ENCODE assay signal across 30 mouse cellular contexts in genomic region chr9:67527726-67528125, GRCm38 (mm10). TPM values are rescaled to one million over a fixed set of nuclear protein-coding genes. Genes with fewer than 3 reads are reported as not detected.
DNase-seq lines count a peak whose midpoint lies in the region; ATAC-seq and TF ChIP-seq lines count a peak whose summit lies in the region.
"Had no signal": no experiment of that assay in that cellular context is flagged by ENCODE, and none has a peak within 500 bp of the region (broad histone marks: within the 10 kb centered on the region; RNA-seq: fewer than 3 reads in every experiment).

No protein-coding gene starts in this region.

- H3K9ac ChIP-seq in forebrain, embryonic 15.5 days (replicated peaks), result no peak overlapping the region
- no peak overlapping the region for H3K9ac ChIP-seq in forebrain, embryonic 12.5 days
- no peak overlapping the region for H3K9ac ChIP-seq in forebrain, embryonic 16.5 days (replicated peaks; ENCODE audit: low read depth, low read length)
- H3K9ac ChIP-seq: heart, embryonic 12.5 days; hindbrain, embryonic 15.5 days; intestine, embryonic 15.5 days; liver, embryonic 15.5 days; lung, embryonic 14.5 days had no signal

- no peaks in the 10 kb centered on the region for H3K36me3 ChIP-seq in forebrain, embryonic 15.5 days
- no peaks in the 10 kb centered on the region for H3K36me3 ChIP-seq in forebrain, embryonic 12.5 days (replicated peaks)
- no peaks in the 10 kb centered on the region for H3K36me3 ChIP-seq in forebrain, embryonic 16.5 days (ENCODE audit: control insufficient read depth, insufficient read depth)
- H3K36me3 ChIP-seq: heart, embryonic 12.5 days; hindbrain, embryonic 15.5 days; intestine, embryonic 15.5 days; liver, embryonic 15.5 days had no signal

- TF ChIP-seq POLR2A in brain, embryonic 14.5 days (IDR thresholded peaks at IDR 0.05; ENCODE audit: borderline replicate concordance, extremely low read depth, insufficient read depth, insufficient read length, poor library complexity, severe bottlenecking), result no peak

- peak; percentile 28 to 42 for DNase-seq in layer of hippocampus, adult 2 months (ENCODE audit: low spot score in 2 of 2)
- DNase-seq in layer of hippocampus, adult 9-10 months (ENCODE audit: low spot score), result no peak
- peak; percentile 76 for DNase-seq in brain, embryonic 14.5 days (ENCODE audit: low read depth)
- no peak for DNase-seq in heart, adult 11 months
- DNase-seq: adrenal gland, postnatal 25 days; B cell, adult 2 months; cerebellum, adult 11 months; cerebellum, adult 9-11 months; gastrocnemius, postnatal 25 days; heart, adult 2 months; heart, postnatal 4 days; kidney, adult 8-10 months; kidney, postnatal 4 days; layer of hippocampus, postnatal 36 days; lung, embryonic 14.5 days; lung, postnatal 14 days; midbrain, embryonic 14.5 days; right cerebral cortex, adult 18-20 months; spleen, adult 18-20 months; thymus, postnatal 14 days had no signal

- 55% methylated on average over 2 of the region's 2 CpGs for WGBS in forebrain, embryonic 15.5 days
- WGBS in forebrain, embryonic 12.5 days, result 81% methylated on average over 2 of the region's 2 CpGs
- 62% methylated on average over 2 of the region's 2 CpGs for WGBS in forebrain, embryonic 16.5 days

- H3K9me3 ChIP-seq in forebrain, embryonic 15.5 days, result no peaks in the 10 kb centered on the region
- H3K9me3 ChIP-seq in forebrain, embryonic 12.5 days, result no peaks in the 10 kb centered on the region
- no peaks in the 10 kb centered on the region for H3K9me3 ChIP-seq in forebrain, embryonic 16.5 days (ENCODE audit: control insufficient read depth, low read length)
- H3K9me3 ChIP-seq: heart, embryonic 12.5 days; hindbrain, embryonic 15.5 days; intestine, embryonic 15.5 days; liver, embryonic 15.5 days had no signal

- no peaks in the 10 kb centered on the region for H3K27me3 ChIP-seq in forebrain, embryonic 15.5 days
- no peaks in the 10 kb centered on the region for H3K27me3 ChIP-seq in forebrain, embryonic 12.5 days
- no peaks in the 10 kb centered on the region for H3K27me3 ChIP-seq in forebrain, embryonic 16.5 days (replicated peaks; ENCODE audit: control insufficient read depth, insufficient read depth, low read length)
- H3K27me3 ChIP-seq: heart, embryonic 12.5 days; hindbrain, embryonic 15.5 days; intestine, embryonic 15.5 days; liver, embryonic 15.5 days had no signal

- TF ChIP-seq CTCF in layer of hippocampus, adult 2 months (conservative IDR thresholded peaks at IDR 0.05), result no peak
- no peak for TF ChIP-seq CTCF in brain, embryonic 14.5 days (IDR thresholded peaks at IDR 0.05; ENCODE audit: borderline replicate concordance, extremely low read depth, insufficient read depth, insufficient read length)

- H3K4me1 ChIP-seq in forebrain, embryonic 15.5 days, result peaks cover 8% of the 10 kb centered on the region
- H3K4me1 ChIP-seq in forebrain, embryonic 12.5 days, result peaks cover 4% of the 10 kb centered on the region; the same call in 1 of the 2 replicates
- H3K4me1 ChIP-seq in forebrain, embryonic 16.5 days (replicated peaks; ENCODE audit: control insufficient read depth, insufficient read depth, low read length), result peaks cover 6% of the 10 kb centered on the region; the same call in 1 of the 2 replicates
- H3K4me1 ChIP-seq: liver, embryonic 15.5 days had no signal

- H3K4me3 ChIP-seq in forebrain, embryonic 15.5 days, result no peak overlapping the region
- no peak overlapping the region for H3K4me3 ChIP-seq in forebrain, embryonic 12.5 days (replicated peaks)
- H3K4me3 ChIP-seq in layer of hippocampus, adult 2 months, result no peak overlapping the region
- no peak overlapping the region for H3K4me3 ChIP-seq in forebrain, embryonic 16.5 days (replicated peaks; ENCODE audit: low read length)
- H3K4me3 ChIP-seq: erythroblast, embryonic 14.5 days; heart, adult 2 months; heart, embryonic 12.5 days; hindbrain, embryonic 15.5 days; intestine, embryonic 15.5 days; liver, embryonic 15.5 days had no signal

- ATAC-seq in forebrain, embryonic 15.5 days (replicated peaks), result peak; percentile 66; the same call in 1 of the 2 replicates
- ATAC-seq in forebrain, embryonic 12.5 days (ENCODE audit: low FRiP score), result no peak
- ATAC-seq in forebrain, embryonic 16.5 days, result peak; percentile 85
- ATAC-seq: intestine, embryonic 15.5 days had no signal

- H3K4me2 ChIP-seq in forebrain, embryonic 15.5 days (replicated peaks), result no peak overlapping the region
- H3K4me2 ChIP-seq in forebrain, embryonic 12.5 days, result no peak overlapping the region
- H3K4me2 ChIP-seq in forebrain, embryonic 16.5 days (ENCODE audit: low read length), result no peak overlapping the region
- H3K4me2 ChIP-seq: heart, embryonic 12.5 days; hindbrain, embryonic 15.5 days; intestine, embryonic 15.5 days; liver, embryonic 15.5 days; lung, embryonic 14.5 days had no signal

- peak overlapping the region; percentile 51 for H3K27ac ChIP-seq in forebrain, embryonic 15.5 days (replicated peaks)
- H3K27ac ChIP-seq in forebrain, embryonic 12.5 days, result no peak overlapping the region
- no peak overlapping the region for H3K27ac ChIP-seq in layer of hippocampus, adult 2 months
- peak overlapping the region; percentile 59 for H3K27ac ChIP-seq in forebrain, embryonic 16.5 days (ENCODE audit: low read length)
- H3K27ac ChIP-seq: heart, adult 2 months; hindbrain, embryonic 15.5 days; intestine, embryonic 15.5 days; kidney, postnatal 0 days; liver, embryonic 15.5 days had no signal

RNA-seq across cellular contexts. Expression of gene Tln2, which starts 31.8 kb away (rescaled TPM):
- 17.5 and 17.9 TPM in 2 replicates for polyA plus RNA-seq in forebrain, embryonic 15.5 days (2015; fragmentation: Nextera tagmentation; extraction: Ambion mirVana)
- polyA plus RNA-seq in forebrain, embryonic 12.5 days (2016; fragmentation: Nextera tagmentation; extraction: Ambion mirVana), result 17.3 and 17.5 TPM in 2 replicates
- 100 to 1,000 TPM in 1 of 2 experiments, 10 to 100 TPM in 1; 95.2 to 101 TPM for total RNA-seq in layer of hippocampus, adult 2 months (2021)
- polyA plus RNA-seq in brain, embryonic 14.5 days (2012; rRNA removed), result 9.2 and 17.0 TPM in 2 replicates
- polyA plus RNA-seq in forebrain, embryonic 16.5 days (2015; fragmentation: Nextera tagmentation; extraction: Ambion mirVana), result 15.7 and 19.6 TPM in 2 replicates
- total RNA-seq: neutrophil, adult 5-6 weeks had no signal

Comparison
In these comparisons a context has a peak if more than half of its experiments do, and no peak if none do; other contexts are left out.
1. H3K27ac ChIP-seq: peak in forebrain, embryonic 15.5 days (single experiment) and forebrain, embryonic 16.5 days (single experiment); none in forebrain, embryonic 12.5 days (single experiment) and layer of hippocampus, adult 2 months (single experiment).
2. DNase-seq: peak in layer of hippocampus, adult 2 months (2 of 2) and brain, embryonic 14.5 days (single experiment); none in layer of hippocampus, adult 9-10 months (single experiment) and heart, adult 11 months (single experiment).